Mouse (Mus musculus) A20 (cell line): ENCODE data around the gene Emc7.

Experiments
- DNase-seq: peaks from one replicate; pipeline ENCODE4 v3.0.0-alpha.2; 2011; ENCODE audit warnings: low read depth, low spot score

The Emc7 gene

DNA sequence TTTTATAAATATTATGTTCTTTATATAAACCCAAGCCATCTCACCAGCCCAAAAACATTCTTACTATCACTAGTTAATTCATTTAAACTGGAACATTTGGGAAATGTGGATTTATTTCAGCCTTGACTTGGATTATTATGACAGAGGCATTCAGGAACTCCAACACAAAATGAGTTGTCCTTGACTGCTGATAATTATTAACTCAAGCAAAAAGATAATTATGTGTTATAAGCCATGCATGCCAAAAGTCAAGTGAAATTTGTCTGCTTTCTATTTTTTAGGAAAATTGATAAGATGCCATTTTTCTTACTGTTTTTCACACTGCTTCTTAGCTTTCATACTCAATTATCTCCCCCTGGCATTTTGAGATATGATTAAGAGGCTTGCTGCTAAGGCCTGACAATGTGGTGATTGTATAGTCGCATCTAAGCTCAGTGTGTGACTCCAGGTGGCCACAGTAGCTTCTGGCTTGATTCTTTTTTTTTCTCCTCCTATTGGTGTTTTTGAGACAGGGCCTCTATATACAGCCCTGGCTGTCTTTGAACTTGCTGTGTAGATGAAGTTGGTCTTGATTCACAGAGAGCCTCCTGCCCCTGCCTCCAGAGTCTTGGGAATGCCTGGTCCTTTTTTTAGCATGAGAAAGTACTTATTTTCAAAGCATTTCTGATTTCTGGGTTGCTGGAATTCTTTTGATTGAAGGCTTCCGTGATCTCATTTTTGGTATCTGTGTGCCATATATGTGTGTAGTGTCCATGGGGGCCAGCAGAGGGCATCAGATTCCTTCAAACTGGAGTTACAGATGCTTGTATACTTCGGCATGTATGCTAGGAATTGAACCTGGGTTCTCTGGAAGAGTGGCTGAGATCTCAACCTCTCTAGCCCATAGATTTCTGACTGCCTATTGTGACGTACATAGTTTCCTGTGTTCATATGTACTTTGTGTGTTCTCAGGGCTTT is 66.0 kb downstream of the Emc7 start:
- no peak for DNase-seq
